In the genomic region with DNA sequence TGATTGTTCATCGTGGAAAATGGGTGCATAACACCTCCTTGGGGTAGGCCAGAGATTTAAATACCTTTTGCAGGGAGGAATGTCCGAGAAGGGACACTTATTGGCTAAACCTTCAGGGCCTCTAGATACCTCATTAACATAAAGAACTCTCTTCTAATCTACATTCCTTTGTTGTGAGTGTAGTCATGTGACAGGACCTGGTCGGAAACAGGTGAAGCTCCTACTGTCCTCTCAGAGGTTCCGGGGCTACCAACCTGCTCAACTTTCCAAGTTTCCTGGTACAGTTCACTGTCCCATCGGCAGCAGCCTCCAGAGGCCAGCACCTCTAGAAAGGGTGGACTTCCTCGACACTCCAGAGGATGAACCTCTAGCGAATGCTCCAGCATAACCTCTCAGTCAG, we compare ENCODE assay signal across 19 mouse cellular contexts.
"Had no signal": no experiment of that assay in that cellular context is flagged by ENCODE, and none has a peak within 500 bp of the region (broad histone marks: within the 10 kb centered on the region; RNA-seq: fewer than 3 reads in every experiment).

No protein-coding gene starts in this region.

- H3K9ac ChIP-seq: lung, embryonic 14.5 days; midbrain, embryonic 12.5 days; neural tube, embryonic 13.5 days; neural tube, embryonic 15.5 days had no signal

- H3K36me3 ChIP-seq: midbrain, embryonic 10.5 days; midbrain, embryonic 12.5 days; neural tube, embryonic 13.5 days; neural tube, embryonic 15.5 days had no signal

- H3K9me3 ChIP-seq: midbrain, embryonic 10.5 days; midbrain, embryonic 12.5 days; neural tube, embryonic 13.5 days; neural tube, embryonic 15.5 days had no signal

- DNase-seq: lung, adult 18-20 months; lung, embryonic 14.5 days; lung, postnatal 10 days; lung, postnatal 4 days; midbrain, embryonic 14.5 days; retina, postnatal 1 day; right cerebral cortex, adult 18-20 months; right cerebral cortex, postnatal 25 days; right cerebral cortex, postnatal 4 days; spleen, adult 18-20 months; thymus, adult 18-20 months; thymus, postnatal 14 days; thymus, postnatal 36 days had no signal

- H3K27ac ChIP-seq: midbrain, embryonic 10.5 days; midbrain, embryonic 12.5 days; neural tube, embryonic 13.5 days; neural tube, embryonic 15.5 days had no signal

- H3K4me1 ChIP-seq: midbrain, embryonic 12.5 days; neural tube, embryonic 13.5 days; neural tube, embryonic 15.5 days had no signal

- H3K4me3 ChIP-seq: midbrain, embryonic 10.5 days; midbrain, embryonic 12.5 days; myocyte; neural tube, embryonic 13.5 days; neural tube, embryonic 15.5 days had no signal

- H3K4me2 ChIP-seq: lung, embryonic 14.5 days; midbrain, embryonic 12.5 days; neural tube, embryonic 13.5 days; neural tube, embryonic 15.5 days had no signal

- ATAC-seq: midbrain, embryonic 16.5 days had no signal

- H3K27me3 ChIP-seq: midbrain, embryonic 12.5 days; neural tube, embryonic 13.5 days; neural tube, embryonic 15.5 days had no signal
